Mouse (Mus musculus): Measurements from ENCODE around the gene Gstt4. TPM values are rescaled to one million over a fixed set of nuclear protein-coding genes. Genes with fewer than 3 reads are reported as not detected.
"Not testable (repeated sequence)": the region's sequence is repeated elsewhere in the genome, so short reads cannot be mapped to it uniquely, and the experiment has no call there.

The Gstt4 gene
- total and polyA plus RNA-seq, 3 experiments, result not detected

GRCm38 (mm10) chr10:75789841-75790240 is 32.5 kb downstream of the Gstt4 start:
- no peak for DNase-seq

- DNase-seq, result no peak
These were observed 33.1 kb downstream of the Gstt4 start for GRCm38 (mm10) chr10:75789081-75789735.

GRCm38 (mm10) chr10:75788277-75788676 is 34.1 kb downstream of the Gstt4 start:
- no peak for DNase-seq

- DNase-seq, result no peak
These were observed 36.9 kb downstream of the Gstt4 start for GRCm38 (mm10) chr10:75785442-75785841.

- DNase-seq, result peak; percentile 85
These were observed 41.4 kb downstream of the Gstt4 start, which contains the start of the genes Gm20441 and Gstt3 for GRCm38 (mm10) chr10:75780769-75781578. Gene Gm20441 (minus strand): TSS chr10:75780954. Gene Gstt3 (minus strand): TSS chr10:75781414.

- DNase-seq, result no peak
These were observed 42.9 kb downstream of the Gstt4 start for GRCm38 (mm10) chr10:75779206-75780174.

- DNase-seq, result no peak
These were observed 44.5 kb downstream of the Gstt4 start for GRCm38 (mm10) chr10:75777885-75778284.

GRCm38 (mm10) chr10:75776562-75776961 is 45.8 kb downstream of the Gstt4 start:
- no peak for DNase-seq

GRCm38 (mm10) chr10:75774587-75774986 is 47.8 kb downstream of the Gstt4 start:
- DNase-seq, result no peak

- DNase-seq, result no peak
These were observed 48.2 kb downstream of the Gstt4 start for GRCm38 (mm10) chr10:75774102-75774501.

- peak; percentile 91 for DNase-seq
These were observed 49.3 kb downstream of the Gstt4 start, which contains the start of gene Ddt for GRCm38 (mm10) chr10:75772795-75773664. Gene Ddt (minus strand): TSS chr10:75773414.

- not testable (repeated sequence) for DNase-seq
These were observed 54.6 kb downstream of the Gstt4 start for GRCm38 (mm10) chr10:75767756-75768155.

GRCm38 (mm10) chr10:75766856-75767255 is 55.5 kb downstream of the Gstt4 start:
- DNase-seq, result no peak

Other genes starting within 250 kb of the Gstt4 start
- 1 to 10 TPM; 5.4 to 7.1 TPM for gene Ggt5, start 233.2 kb downstream of the Gstt4 start, total RNA-seq (2021)
- gene Ggt5, start 233.2 kb downstream of the Gstt4 start, polyA plus RNA-seq (2012; rRNA removed), result 52.7 and 56.5 TPM in 2 replicates
- gene Susd2, start 178.5 kb downstream of the Gstt4 start, total RNA-seq (2021), result 10 to 100 TPM; 10.7 to 13.5 TPM
- 23.3 and 31.3 TPM in 2 replicates for gene Susd2, start 178.5 kb downstream of the Gstt4 start, polyA plus RNA-seq (2012; rRNA removed)
- 10 to 100 TPM; 24.2 to 31.9 TPM for gene Cabin1, start 58.2 kb downstream of the Gstt4 start, total RNA-seq (2021)
- 38.4 and 42.6 TPM in 2 replicates for gene Cabin1, start 58.2 kb downstream of the Gstt4 start, polyA plus RNA-seq (2012; rRNA removed)
- 100 to 1,000 TPM; 177 to 205 TPM for gene Ddt, start 49.1 kb downstream of the Gstt4 start, total RNA-seq (2021)
- 240 and 255 TPM in 2 replicates for gene Ddt, start 49.1 kb downstream of the Gstt4 start, polyA plus RNA-seq (2012; rRNA removed)
- not detected for gene Gm20441, start 41.6 kb downstream of the Gstt4 start, total RNA-seq (2021)
- not detected in 2 replicates for gene Gm20441, start 41.6 kb downstream of the Gstt4 start, polyA plus RNA-seq (2012; rRNA removed)
- 10 to 100 TPM; 16.9 to 28.9 TPM for gene Gstt3, start 41.1 kb downstream of the Gstt4 start, total RNA-seq (2021)
- 14.6 and 17.2 TPM in 2 replicates for gene Gstt3, start 41.1 kb downstream of the Gstt4 start, polyA plus RNA-seq (2012; rRNA removed)
- gene Gstt1, start 24.0 kb downstream of the Gstt4 start, total RNA-seq (2021), result 10 to 100 TPM; 52.0 to 64.8 TPM
- gene Gstt1, start 24.0 kb downstream of the Gstt4 start, polyA plus RNA-seq (2012; rRNA removed), result 50.9 and 61.2 TPM in 2 replicates
- 10 to 100 TPM; 32.9 to 36.6 TPM for gene Gstt2, start 14.9 kb upstream of the Gstt4 start, total RNA-seq (2021)
- 136 and 153 TPM in 2 replicates for gene Gstt2, start 14.9 kb upstream of the Gstt4 start, polyA plus RNA-seq (2012; rRNA removed)
- gene Mif, start 37.7 kb upstream of the Gstt4 start, total RNA-seq (2021), result 100 to 1,000 TPM; 268 to 376 TPM
- gene Mif, start 37.7 kb upstream of the Gstt4 start, polyA plus RNA-seq (2012; rRNA removed), result 1,719 and 1,732 TPM in 2 replicates
- 1 to 10 TPM; 2.1 to 3.9 TPM for gene Derl3, start 70.9 kb upstream of the Gstt4 start, total RNA-seq (2021)
- 5.4 and 6.0 TPM in 2 replicates for gene Derl3, start 70.9 kb upstream of the Gstt4 start, polyA plus RNA-seq (2012; rRNA removed)
- 10 to 100 TPM; 77.6 to 87.4 TPM for gene Smarcb1, start 99.1 kb upstream of the Gstt4 start, total RNA-seq (2021)
- gene Smarcb1, start 99.1 kb upstream of the Gstt4 start, polyA plus RNA-seq (2012; rRNA removed), result 103 and 115 TPM in 2 replicates
- gene Chchd10, start 110.6 kb upstream of the Gstt4 start, total RNA-seq (2021), result 1,000 to 10,000 TPM; 1,273 to 1,367 TPM
- gene Chchd10, start 110.6 kb upstream of the Gstt4 start, polyA plus RNA-seq (2012; rRNA removed), result 4,822 and 7,346 TPM in 2 replicates
- gene Mmp11, start 114.0 kb upstream of the Gstt4 start, total RNA-seq (2021), result 10 to 100 TPM in 1 of 2 experiments, 1 to 10 TPM in 1; 5.1 to 14.8 TPM
- gene Mmp11, start 114.0 kb upstream of the Gstt4 start, polyA plus RNA-seq (2012; rRNA removed), result 26.7 and 48.0 TPM in 2 replicates
- gene Gm867, start 118.1 kb upstream of the Gstt4 start, total RNA-seq (2021), result 1 to 10 TPM; 2.2 to 4.0 TPM
- gene Gm867, start 118.1 kb upstream of the Gstt4 start, polyA plus RNA-seq (2012; rRNA removed), result 0.93 and 1.9 TPM in 2 replicates
- not detected for gene Vpreb3, start 120.5 kb upstream of the Gstt4 start, total RNA-seq (2021)
- 1.1 and 2.0 TPM in 2 replicates for gene Vpreb3, start 120.5 kb upstream of the Gstt4 start, polyA plus RNA-seq (2012; rRNA removed)
- gene Gm5134, start 132.0 kb upstream of the Gstt4 start, total RNA-seq (2021), result not detected
- 0.03 and 0.11 TPM in 2 replicates for gene Gm5134, start 132.0 kb upstream of the Gstt4 start, polyA plus RNA-seq (2012; rRNA removed)
- 1 to 10 TPM; 5.8 to 9.9 TPM for gene Zfp280b, start 210.1 kb upstream of the Gstt4 start, total RNA-seq (2021)
- gene Zfp280b, start 210.1 kb upstream of the Gstt4 start, polyA plus RNA-seq (2012; rRNA removed), result 3.5 and 3.8 TPM in 2 replicates

All from adrenal gland, adult 2 months (tissue).